Mouse (Mus musculus): ENCODE measurements around the gene Ddx54.

Gene Ddx54

GRCm38 (mm10) chr5:120579898-120580626 lies 32.5 kb upstream of the Ddx54 start:
- DNase-seq (ENCODE audit: low spot score in 2 of 2), result peak in 1 of 2 experiments; percentile 46

GRCm38 (mm10) chr5:120582002-120582401 lies 30.5 kb upstream of the Ddx54 start:
- DNase-seq (ENCODE audit: low spot score in 2 of 2), result no peak

GRCm38 (mm10) chr5:120583511-120583910 lies 29.0 kb upstream of the Ddx54 start:
- no peak for DNase-seq (ENCODE audit: low spot score in 2 of 2)

- no peak for DNase-seq (ENCODE audit: low spot score in 2 of 2)
These were observed 27.6 kb upstream of the Ddx54 start for GRCm38 (mm10) chr5:120584968-120585367.

GRCm38 (mm10) chr5:120586741-120587615 lies 25.6 kb upstream of the Ddx54 start:
- no peak for DNase-seq (ENCODE audit: low spot score in 2 of 2)

GRCm38 (mm10) chr5:120587616-120587926 lies 25.0 kb upstream of the Ddx54 start:
- DNase-seq (ENCODE audit: low spot score in 2 of 2), result no peak

- DNase-seq (ENCODE audit: low spot score in 2 of 2), result no peak
These were observed 24.5 kb upstream of the Ddx54 start for GRCm38 (mm10) chr5:120587940-120588568.

GRCm38 (mm10) chr5:120588569-120589094 lies 23.9 kb upstream of the Ddx54 start, which contains the start of the genes Tpcn1 and Iqcd:
Tpcn1 (minus strand) TSS chr5:120588673.
Iqcd (plus strand) TSS chr5:120589016.
- peak; percentile 96 to 99 for DNase-seq (ENCODE audit: low spot score in 2 of 2)

- DNase-seq (ENCODE audit: low spot score in 2 of 2), result no peak
These were observed 22.1 kb upstream of the Ddx54 start for GRCm38 (mm10) chr5:120590356-120591010.

- no peak for DNase-seq (ENCODE audit: low spot score in 2 of 2)
These were observed 20.4 kb upstream of the Ddx54 start for GRCm38 (mm10) chr5:120592141-120592540.

- no peak for DNase-seq (ENCODE audit: low spot score in 2 of 2)
These were observed 18.1 kb upstream of the Ddx54 start for GRCm38 (mm10) chr5:120594485-120594884.

- no peak for DNase-seq (ENCODE audit: low spot score in 2 of 2)
These were observed 12.9 kb upstream of the Ddx54 start for GRCm38 (mm10) chr5:120599625-120600024.

GRCm38 (mm10) chr5:120600946-120601668 lies 11.4 kb upstream of the Ddx54 start:
- no peak for DNase-seq (ENCODE audit: low spot score in 2 of 2)

GRCm38 (mm10) chr5:120602210-120602609 lies 10.3 kb upstream of the Ddx54 start:
- no peak for DNase-seq (ENCODE audit: low spot score in 2 of 2)

GRCm38 (mm10) chr5:120603515-120603914 lies 9.0 kb upstream of the Ddx54 start:
- no peak for DNase-seq (ENCODE audit: low spot score in 2 of 2)

GRCm38 (mm10) chr5:120604839-120605238 lies 7.7 kb upstream of the Ddx54 start:
- DNase-seq (ENCODE audit: low spot score in 2 of 2), result peak; percentile 82 to 85

GRCm38 (mm10) chr5:120605241-120605661 lies 7.3 kb upstream of the Ddx54 start:
- DNase-seq (ENCODE audit: low spot score in 2 of 2), result no peak

GRCm38 (mm10) chr5:120605688-120606087 lies 6.9 kb upstream of the Ddx54 start:
- peak; percentile 91 to 95 for DNase-seq (ENCODE audit: low spot score in 2 of 2)

- DNase-seq (ENCODE audit: low spot score in 2 of 2), result no peak
These were observed 5.8 kb upstream of the Ddx54 start for GRCm38 (mm10) chr5:120606590-120607200.

- DNase-seq (ENCODE audit: low spot score in 2 of 2), result no peak
These were observed 5.2 kb upstream of the Ddx54 start for GRCm38 (mm10) chr5:120607335-120607734.

All from cerebellum, postnatal 4 days (tissue).